Comparison of ENCODE assay signal across 17 mouse cellular contexts in the genomic region with DNA sequence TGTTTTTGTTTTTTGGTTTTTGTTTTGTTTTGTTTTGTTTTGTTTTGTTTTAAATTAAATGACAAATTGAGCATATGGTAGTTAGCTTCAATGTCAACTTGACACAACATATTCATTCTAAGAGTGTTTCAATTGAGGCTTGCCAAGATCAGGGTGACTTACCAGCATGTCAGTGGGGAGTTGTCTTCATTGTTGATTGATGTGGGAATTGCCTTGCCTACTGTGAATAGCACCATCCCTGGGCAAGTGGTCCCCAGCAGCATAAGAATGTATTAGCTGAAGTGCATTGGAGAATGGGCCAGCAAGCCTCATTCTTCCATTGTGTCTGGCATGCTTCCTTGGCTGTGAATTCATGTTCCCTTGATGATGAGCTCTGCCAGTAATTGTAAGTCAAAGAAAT.
"Had no signal": no experiment of that assay in that cellular context is flagged by ENCODE, and none has a peak within 500 bp of the region (broad histone marks: within the 10 kb centered on the region; RNA-seq: fewer than 3 reads in every experiment).

No protein-coding gene starts in this region.

- ATAC-seq: liver, postnatal 0 days had no signal

- H3K4me1 ChIP-seq: kidney, embryonic 15.5 days; limb, embryonic 12.5 days; liver, embryonic 13.5 days; lung, embryonic 15.5 days; megakaryocyte, embryonic 14.5 days; midbrain, embryonic 12.5 days; neural tube, embryonic 12.5 days; stomach, embryonic 15.5 days had no signal

- H3K36me3 ChIP-seq: kidney, embryonic 15.5 days; limb, embryonic 12.5 days; liver, embryonic 13.5 days; lung, embryonic 15.5 days; midbrain, embryonic 12.5 days; neural tube, embryonic 12.5 days; stomach, embryonic 15.5 days had no signal

- H3K9ac ChIP-seq: kidney, embryonic 15.5 days; limb, embryonic 12.5 days; liver, embryonic 13.5 days; liver, postnatal 0 days; lung, embryonic 15.5 days; midbrain, embryonic 12.5 days; neural tube, embryonic 12.5 days; stomach, embryonic 15.5 days had no signal

- H3K4me3 ChIP-seq: kidney, embryonic 15.5 days; left cerebral cortex, adult 2 months; limb, embryonic 12.5 days; liver, embryonic 13.5 days; lung, embryonic 15.5 days; megakaryocyte, embryonic 14.5 days; midbrain, embryonic 12.5 days; neural tube, embryonic 12.5 days; stomach, embryonic 15.5 days had no signal

- H3K9me3 ChIP-seq: kidney, embryonic 15.5 days; limb, embryonic 12.5 days; liver, embryonic 13.5 days; lung, embryonic 15.5 days; megakaryocyte, embryonic 14.5 days; midbrain, embryonic 12.5 days; neural tube, embryonic 12.5 days; stomach, embryonic 15.5 days had no signal

- H3K4me2 ChIP-seq: kidney, embryonic 15.5 days; limb, embryonic 12.5 days; liver, embryonic 13.5 days; lung, embryonic 15.5 days; midbrain, embryonic 12.5 days; neural tube, embryonic 12.5 days; stomach, embryonic 15.5 days had no signal

- H3K27ac ChIP-seq: kidney, embryonic 15.5 days; left cerebral cortex, adult 2 months; limb, embryonic 12.5 days; liver, embryonic 13.5 days; lung, embryonic 15.5 days; macrophage; midbrain, embryonic 12.5 days; neural tube, embryonic 12.5 days; stomach, embryonic 15.5 days had no signal

- DNase-seq: kidney, postnatal 14 days; liver; liver, embryonic 13.5 days; liver, postnatal 0 days; lung, postnatal 14 days; right cerebral cortex, postnatal 14 days; thymus, adult 2 months; thymus, postnatal 25 days had no signal

- H3K27me3 ChIP-seq: kidney, embryonic 15.5 days; limb, embryonic 12.5 days; liver, embryonic 13.5 days; lung, embryonic 15.5 days; megakaryocyte, embryonic 14.5 days; midbrain, embryonic 12.5 days; neural tube, embryonic 12.5 days; stomach, embryonic 15.5 days had no signal
